Mouse (Mus musculus) liver, embryonic 11.5 days (tissue): ENCODE measurements around the gene Ppp2r5e. TPM values are rescaled to one million over a fixed set of nuclear protein-coding genes. Genes with fewer than 3 reads are reported as not detected.

Source experiments
- ATAC-seq: fragments of 200-750 bp; cut with Nextera tagmentation; replicated peaks from 2 replicates; pipeline ENCODE4 v1.8.0; 2017; ENCODE audit warnings: moderate number of reproducible peaks, mild to moderate bottlenecking, moderate TSS enrichment, moderate library complexity; ENCODE audit not compliant: low FRiP score
- DNase-seq: peaks from one replicate; pipeline ENCODE4 v3.0.0-alpha.2; 2017; ENCODE audit warnings: low spot score
- H3K27ac ChIP-seq: fragments of 300-500 bp; sonication (generic); 2 replicates; pipeline ENCODE4 v1.5.1; 2014; ENCODE audit warnings: mild to moderate bottlenecking, low read depth, low read length, control low read depth
- H3K27me3 ChIP-seq: fragments of 300-500 bp; sonication (generic); replicated peaks from 2 replicates; pipeline ENCODE4 v1.6.1; 2014; ENCODE audit warnings: low read length, mixed read lengths; ENCODE audit not compliant: control insufficient read depth, insufficient read depth
- H3K36me3 ChIP-seq: fragments of 300-500 bp; sonication (generic); 2 replicates; pipeline ENCODE4 v1.6.1; 2014; ENCODE audit warnings: mild to moderate bottlenecking, low read length, moderate library complexity, mixed read lengths; ENCODE audit not compliant: control insufficient read depth, insufficient read depth
- H3K4me1 ChIP-seq: fragments of 300-500 bp; sonication (generic); replicated peaks from 2 replicates; pipeline ENCODE4 v1.6.1; 2014; ENCODE audit warnings: low read length, mixed read lengths; ENCODE audit not compliant: control insufficient read depth, insufficient read depth
- H3K4me2 ChIP-seq: fragments of 300-500 bp; sonication (generic); 2 replicates; pipeline ENCODE4 v1.6.1; 2014; ENCODE audit warnings: mild to moderate bottlenecking, control low read depth, moderate library complexity
- H3K4me3 ChIP-seq: fragments of 300-500 bp; sonication (generic); 2 replicates; pipeline ENCODE4 v1.5.1; 2014; ENCODE audit warnings: low read depth, low read length, control low read depth
- H3K9ac ChIP-seq: fragments of 300-500 bp; sonication (generic); 2 replicates; pipeline ENCODE4 v1.6.1; 2014; ENCODE audit warnings: low read depth, low read length, control low read depth
- H3K9me3 ChIP-seq: fragments of 300-500 bp; sonication (generic); 2 replicates; pipeline ENCODE4 v1.6.1; 2016; ENCODE audit warnings: low read length, inconsistent platforms, mixed read lengths; ENCODE audit not compliant: control insufficient read depth
- WGBS: fragments of 180-500 bp; shearing (Covaris S2); extraction: QIAGEN DNeasy Blood & Tissue Kit; methylation state at CpG from one replicate; pipeline ENCODE4 v1.1.7; 2014; 5-methylcytosine and 5-hydroxymethylcytosine counted together
- polyA plus RNA-seq: library from polyadenylated mRNA; unstranded; fragments of >200 nt; fragmentation: Nextera tagmentation; extraction: Ambion mirVana; gene quantifications from 2 replicates; pipeline ENCODE4 v1.2.1, GENCODE M21; 2014

The Ppp2r5e gene
- polyA plus RNA-seq, 1 experiment from 2014 or later: 10.7 TPM

GRCm38 (mm10) chr12:75551671-75552070 lies 44.4 kb downstream of the Ppp2r5e start:
- Histone ChIP-seq H3K27me3 (no peaks in the 10 kb centered on the region), H3K4me3 (no peak overlapping the region), H3K4me2 (no peak overlapping the region), H3K27ac (no peak overlapping the region), H3K4me1 (peaks cover 2% of the 10 kb centered on the region; the same call in 1 of the 2 replicates), H3K9me3 (no peaks in the 10 kb centered on the region), H3K9ac (no peak overlapping the region), H3K36me3 (no peaks in the 10 kb centered on the region)
- 93% methylated on average over 5 of the region's 5 CpGs for WGBS
- ATAC-seq (no peak), DNase-seq (no peak)

- Histone ChIP-seq H3K9ac (no peak overlapping the region), H3K9me3 (no peaks in the 10 kb centered on the region), H3K36me3 (no peaks in the 10 kb centered on the region), H3K27ac (no peak overlapping the region), H3K4me1 (no peaks in the 10 kb centered on the region), H3K27me3 (no peaks in the 10 kb centered on the region), H3K4me3 (no peak overlapping the region), H3K4me2 (no peak overlapping the region)
- no peak for ATAC-seq
- 87% methylated on average over 9 of the region's 9 CpGs for WGBS
- no peak for DNase-seq
Measured at GRCm38 (mm10) chr12:75548999-75549398, 47.0 kb downstream of the Ppp2r5e start.

- Histone ChIP-seq H3K4me1 (no peaks in the 10 kb centered on the region), H3K9ac (no peak overlapping the region), H3K36me3 (no peaks in the 10 kb centered on the region), H3K4me2 (no peak overlapping the region), H3K27ac (no peak overlapping the region), H3K27me3 (no peaks in the 10 kb centered on the region), H3K4me3 (no peak overlapping the region), H3K9me3 (no peaks in the 10 kb centered on the region)
- ATAC-seq (no peak), DNase-seq (no peak)
- WGBS: 83% methylated on average over 3 of the region's 3 CpGs
Measured at GRCm38 (mm10) chr12:75547174-75547573, 48.9 kb downstream of the Ppp2r5e start.

GRCm38 (mm10) chr12:75546241-75546640 lies 49.8 kb downstream of the Ppp2r5e start:
- no peak for DNase-seq
- H3K9me3 ChIP-seq: no peaks in the 10 kb centered on the region
- no peaks in the 10 kb centered on the region for H3K27me3 ChIP-seq
- no peak overlapping the region for H3K4me2 ChIP-seq
- no peak overlapping the region for H3K4me3 ChIP-seq
- 84% methylated on average over 5 of the region's 5 CpGs for WGBS
- H3K9ac ChIP-seq: no peak overlapping the region
- no peaks in the 10 kb centered on the region for H3K4me1 ChIP-seq
- no peak overlapping the region for H3K27ac ChIP-seq
- ATAC-seq: no peak
- H3K36me3 ChIP-seq: no peaks in the 10 kb centered on the region

- DNase-seq (no peak), ATAC-seq (no peak)
- 95% methylated on average over 4 of the region's 4 CpGs for WGBS
- no peaks in the 10 kb centered on the region for H3K27me3 ChIP-seq
- no peaks in the 10 kb centered on the region for H3K9me3 ChIP-seq
- no peaks in the 10 kb centered on the region for H3K36me3 ChIP-seq
- no peak overlapping the region for H3K27ac ChIP-seq
- H3K4me2 ChIP-seq: no peak overlapping the region
- no peaks in the 10 kb centered on the region for H3K4me1 ChIP-seq
- H3K9ac ChIP-seq: no peak overlapping the region
- no peak overlapping the region for H3K4me3 ChIP-seq
Measured at GRCm38 (mm10) chr12:75545431-75545925, 50.6 kb downstream of the Ppp2r5e start.

DNA sequence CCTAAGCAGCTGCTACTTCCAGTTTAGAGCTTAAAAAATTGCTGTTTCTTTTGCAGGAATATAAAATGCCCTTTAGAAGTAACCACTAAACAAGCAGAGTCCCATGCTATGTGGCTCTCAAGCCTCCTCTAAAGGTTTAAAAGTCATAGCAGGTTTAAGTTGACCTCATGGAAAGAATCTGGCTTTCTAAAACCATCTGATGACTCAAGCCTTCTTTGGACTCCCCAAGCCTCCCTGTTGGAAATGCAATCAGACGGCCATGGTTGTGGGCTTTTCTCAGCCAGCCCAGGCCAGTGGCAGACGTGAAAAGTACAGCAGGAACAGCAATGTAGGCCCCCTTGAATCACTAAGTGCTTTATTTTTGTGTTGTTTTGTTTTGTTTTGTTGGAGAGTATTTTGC lies 51.4 kb downstream of the Ppp2r5e start:
- 78% methylated on average over 2 of the region's 2 CpGs for WGBS
- no peaks in the 10 kb centered on the region for H3K9me3 ChIP-seq

GRCm38 (mm10) chr12:75544259-75544658 lies 51.8 kb downstream of the Ppp2r5e start:
- no peak overlapping the region for H3K9ac ChIP-seq
- H3K4me3 ChIP-seq: no peak overlapping the region
- H3K9me3 ChIP-seq: no peaks in the 10 kb centered on the region
- no peaks in the 10 kb centered on the region for H3K27me3 ChIP-seq
- no peaks in the 10 kb centered on the region for H3K36me3 ChIP-seq
- DNase-seq (no peak), ATAC-seq (no peak)
- 85% methylated on average over 2 of the region's 2 CpGs for WGBS
- H3K4me1 ChIP-seq: no peaks in the 10 kb centered on the region
- no peak overlapping the region for H3K27ac ChIP-seq
- H3K4me2 ChIP-seq: no peak overlapping the region

More for the DNA sequence above, 51.4 kb downstream of the Ppp2r5e start:
- Histone ChIP-seq H3K4me2 (no peak overlapping the region), H3K4me1 (no peaks in the 10 kb centered on the region), H3K27me3 (no peaks in the 10 kb centered on the region), H3K4me3 (no peak overlapping the region), H3K36me3 (no peaks in the 10 kb centered on the region), H3K27ac (no peak overlapping the region), H3K9ac (no peak overlapping the region)
- no peak for ATAC-seq
- no peak for DNase-seq

DNA sequence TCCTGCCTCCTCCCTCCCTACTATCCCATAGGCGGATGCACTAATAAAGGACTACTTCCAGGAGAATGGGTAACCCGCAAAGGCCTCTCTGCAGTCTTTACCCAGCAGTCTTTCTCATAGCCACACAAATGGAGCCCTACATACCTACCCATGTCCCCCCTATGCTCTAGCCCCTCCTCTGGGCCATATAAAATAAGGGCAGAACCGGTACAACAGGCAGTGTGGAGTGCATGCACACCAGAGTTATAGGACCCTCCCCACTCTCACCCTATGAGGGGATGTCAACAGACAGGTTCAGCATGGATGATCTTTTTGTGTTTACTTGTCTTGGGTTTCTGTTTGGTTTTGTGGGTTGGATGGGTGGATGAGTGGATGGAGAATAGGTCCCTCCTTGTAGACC lies 52.7 kb downstream of the Ppp2r5e start:
- ATAC-seq (no peak), DNase-seq (no peak)
- no peak overlapping the region for H3K9ac ChIP-seq
- H3K36me3 ChIP-seq: no peaks in the 10 kb centered on the region
- no peak overlapping the region for H3K4me3 ChIP-seq
- WGBS: 81% methylated on average over 3 of the region's 3 CpGs
- no peaks in the 10 kb centered on the region for H3K9me3 ChIP-seq
- H3K4me1 ChIP-seq: no peaks in the 10 kb centered on the region
- H3K27ac ChIP-seq: no peak overlapping the region
- no peak overlapping the region for H3K4me2 ChIP-seq
- no peaks in the 10 kb centered on the region for H3K27me3 ChIP-seq

DNA sequence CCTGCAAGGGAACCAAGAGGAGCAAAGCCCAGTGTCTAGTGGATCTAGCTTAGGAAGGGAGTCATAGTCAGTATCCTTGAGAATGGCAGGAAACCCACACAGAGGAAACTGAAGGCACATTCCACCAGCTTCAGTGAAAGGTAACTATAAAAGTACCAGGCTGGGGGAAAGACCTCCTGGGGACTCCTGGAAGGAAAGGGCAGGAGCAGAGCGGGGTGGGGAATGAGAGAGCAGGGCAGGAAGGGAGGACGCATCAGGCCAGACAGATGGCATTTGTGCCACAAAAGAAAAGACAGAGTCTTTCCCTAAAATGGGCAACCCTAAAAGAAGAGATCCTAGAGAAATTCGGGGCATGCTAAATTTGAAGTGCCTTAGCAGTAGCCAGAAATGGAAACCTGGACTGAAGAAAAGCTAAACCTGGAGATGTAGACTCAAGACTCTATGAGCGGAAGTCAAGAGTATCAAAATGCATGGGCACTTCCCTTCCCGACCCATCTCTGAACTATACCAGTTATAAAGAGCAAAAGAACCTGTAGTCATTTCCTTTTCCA lies 55.3 kb downstream of the Ppp2r5e start:
- Histone ChIP-seq H3K36me3 (no peaks in the 10 kb centered on the region), H3K27ac (no peak overlapping the region), H3K27me3 (no peaks in the 10 kb centered on the region), H3K9ac (no peak overlapping the region), H3K9me3 (no peaks in the 10 kb centered on the region), H3K4me3 (no peak overlapping the region), H3K4me1 (peaks cover 21% of the 10 kb centered on the region), H3K4me2 (no peak overlapping the region)
- 79% methylated on average over 5 of the region's 5 CpGs for WGBS
- DNase-seq: no peak
- no peak for ATAC-seq
